Mouse (Mus musculus): ENCODE measurements at regions not wholly inside any gene's neighbourhood (a gene's known extent, or its start where the extent isn't known, plus 50 kb on each side); places are given as distances from the start of the nearest gene placed in this dataset.

GRCm38 (mm10) chr4:26069452-26069851 is 269.4 kb upstream of the Fut9 start:
- TF ChIP-seq POLR2A (IDR thresholded peaks at IDR 0.05; ENCODE audit: borderline replicate concordance, extremely low read depth, insufficient read depth, insufficient read length, poor library complexity, severe bottlenecking), result no peak
- no peak for TF ChIP-seq CTCF (IDR thresholded peaks at IDR 0.05; ENCODE audit: borderline replicate concordance, extremely low read depth, insufficient read depth, insufficient read length)
